Mouse (Mus musculus): ENCODE measurements around the gene Ier5l.

GRCm38 (mm10) chr2:30451525-30451924 lies 22.5 kb downstream of the Ier5l start:
- TF ChIP-seq CHD2 (IDR thresholded peaks at IDR 0.05; ENCODE audit: low read depth, low read length) (no peak), MAFK (IDR thresholded peaks at IDR 0.05; ENCODE audit: insufficient read depth, low read depth, low read length) (no peak), HCFC1 (IDR thresholded peaks at IDR 0.05; ENCODE audit: borderline replicate concordance, insufficient read depth, low read length) (no peak)

All from ES-E14 (cell line).